Mouse (Mus musculus): Measurements from ENCODE around the gene Tacr2. TPM values are rescaled to one million over a fixed set of nuclear protein-coding genes. Genes with fewer than 3 reads are reported as not detected.
A peak's percentile ranks its signal among the peaks of the same experiment; 100 is the strongest.

Tacr2 gene
- polyA plus RNA-seq, 1 experiment from 2014 or later, result not detected

DNA sequence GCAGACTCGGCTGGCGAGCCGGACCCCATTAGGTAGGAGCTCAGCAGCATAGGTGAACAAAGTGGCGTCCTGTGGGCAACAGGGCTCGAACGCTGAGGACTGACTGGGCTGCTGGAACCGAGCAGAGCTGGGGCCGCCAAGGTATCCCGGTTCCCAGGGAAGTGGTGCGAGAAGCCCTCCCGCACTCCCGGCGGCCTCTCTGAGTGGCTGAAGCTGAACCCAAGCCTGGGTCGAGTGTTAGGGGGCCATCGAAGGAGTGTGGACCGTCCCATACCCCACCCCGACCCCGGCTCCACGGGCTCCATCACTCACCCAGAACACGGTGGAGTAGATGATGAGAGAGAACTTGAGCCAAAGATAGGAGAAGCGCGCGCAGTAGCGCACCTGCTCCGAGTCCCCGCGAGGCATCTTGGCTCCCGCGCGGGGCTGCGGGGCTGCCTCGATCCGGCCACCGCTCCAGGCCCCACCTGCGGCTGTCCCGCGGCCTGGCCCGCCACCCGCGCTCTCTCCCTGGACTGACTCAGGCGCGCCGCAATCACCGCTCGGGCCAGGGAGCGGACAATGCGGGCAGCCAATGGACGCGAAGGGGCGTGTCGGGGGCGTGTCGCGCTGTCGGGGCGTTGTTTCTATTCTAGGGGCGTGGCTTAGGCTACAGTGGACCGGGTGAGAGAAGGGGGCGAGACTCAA is 21.4 kb upstream of the Tacr2 start, which contains the start of gene Tspan15:
Gene Tspan15 (minus strand): TSS at position 544 of the 687 bp plus-strand sequence.
- peak within 1 kb of the TSS; percentile 56 for H3K4me3 ChIP-seq (ENCODE audit: low read depth, low read length)
- no peak within 1 kb of the TSS for H3K27ac ChIP-seq (ENCODE audit: low read depth, low read length)
- DNase-seq (ENCODE audit: low spot score) (peak; percentile 97), ATAC-seq (ENCODE audit: low FRiP score) (peak; percentile 96)
- H3K9me3 ChIP-seq (ENCODE audit: control insufficient read depth, low read length), result no peaks in the 10 kb centered on the region
- no peaks in the 10 kb centered on the region for H3K4me1 ChIP-seq (replicated peaks; ENCODE audit: control insufficient read depth, insufficient read depth, low read length)
- H3K36me3 ChIP-seq (ENCODE audit: control insufficient read depth, insufficient read depth, low read length), result no peaks in the 10 kb centered on the region
- no peaks in the 10 kb centered on the region for H3K27me3 ChIP-seq (ENCODE audit: control insufficient read depth, insufficient read depth, low read length)
- peak within 1 kb of the TSS; percentile 58 for H3K9ac ChIP-seq (ENCODE audit: low read depth, low read length)
- peak within 1 kb of the TSS; percentile 98 for H3K4me2 ChIP-seq (replicated peaks; ENCODE audit: low read depth, low read length)
- under 1% methylated on average over 57 of the region's 59 CpGs for WGBS

DNA sequence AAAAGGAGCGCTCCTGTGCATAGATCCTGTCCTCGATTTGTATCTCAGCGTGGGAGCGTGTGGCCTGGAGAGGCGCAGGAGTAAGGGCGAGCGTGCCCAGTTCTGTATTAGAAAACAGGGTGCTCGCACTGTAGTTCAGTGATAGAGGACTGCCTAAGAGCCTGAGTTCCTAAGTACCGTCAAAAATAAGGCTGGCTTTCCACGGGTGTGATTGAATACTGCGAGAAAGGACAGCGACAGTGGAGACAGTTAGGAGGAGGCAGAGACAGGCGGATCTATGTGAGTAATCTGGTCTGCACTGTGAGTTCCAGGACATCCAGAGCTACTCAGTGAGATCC is 20.9 kb upstream of the Tacr2 start:
- DNase-seq (ENCODE audit: low spot score), result no peak
- no peaks in the 10 kb centered on the region for H3K4me1 ChIP-seq (replicated peaks; ENCODE audit: control insufficient read depth, insufficient read depth, low read length)
- H3K36me3 ChIP-seq (ENCODE audit: control insufficient read depth, insufficient read depth, low read length), result no peaks in the 10 kb centered on the region
- H3K9ac ChIP-seq (ENCODE audit: low read depth, low read length), result peak overlapping the region; percentile 31; the same call in 1 of the 2 replicates
- H3K9me3 ChIP-seq (ENCODE audit: control insufficient read depth, low read length), result no peaks in the 10 kb centered on the region
- H3K27me3 ChIP-seq (ENCODE audit: control insufficient read depth, insufficient read depth, low read length), result no peaks in the 10 kb centered on the region
- H3K4me3 ChIP-seq (ENCODE audit: low read depth, low read length), result peak overlapping the region; percentile 56
- peak overlapping the region; percentile 98 for H3K4me2 ChIP-seq (replicated peaks; ENCODE audit: low read depth, low read length)
- ATAC-seq (ENCODE audit: low FRiP score), result no peak
- no peak overlapping the region for H3K27ac ChIP-seq (ENCODE audit: low read depth, low read length)
- 4% methylated on average over 13 of the region's 13 CpGs for WGBS

DNA sequence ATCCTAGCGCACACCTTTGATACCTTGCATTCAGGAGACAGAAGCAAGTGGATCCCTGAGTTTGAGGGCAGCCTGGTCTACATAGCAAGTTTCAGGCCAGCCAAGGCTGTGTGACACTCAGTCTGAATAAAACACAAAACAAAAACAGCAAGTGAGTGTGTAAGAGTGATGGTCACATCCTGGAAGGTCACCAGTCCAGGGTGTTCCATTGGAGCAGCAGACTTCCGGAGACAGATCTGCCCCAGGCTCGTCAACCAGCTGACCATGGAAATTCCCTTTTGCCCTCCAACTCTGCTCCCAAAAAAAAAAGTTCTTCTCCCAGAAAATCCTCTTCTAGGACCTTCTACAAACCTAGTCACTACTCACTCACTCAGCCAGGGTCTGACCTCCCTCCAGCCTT is 20.4 kb upstream of the Tacr2 start:
- ATAC-seq (ENCODE audit: low FRiP score), result no peak
- Histone ChIP-seq H3K27ac (ENCODE audit: low read depth, low read length) (no peak overlapping the region), H3K4me2 (replicated peaks; ENCODE audit: low read depth, low read length) (no peak overlapping the region), H3K36me3 (ENCODE audit: control insufficient read depth, insufficient read depth, low read length) (no peaks in the 10 kb centered on the region), H3K9me3 (ENCODE audit: control insufficient read depth, low read length) (no peaks in the 10 kb centered on the region), H3K27me3 (ENCODE audit: control insufficient read depth, insufficient read depth, low read length) (no peaks in the 10 kb centered on the region), H3K4me3 (ENCODE audit: low read depth, low read length) (no peak overlapping the region), H3K9ac (ENCODE audit: low read depth, low read length) (no peak overlapping the region), H3K4me1 (replicated peaks; ENCODE audit: control insufficient read depth, insufficient read depth, low read length) (no peaks in the 10 kb centered on the region)
- no peak for DNase-seq (ENCODE audit: low spot score)
- 76% methylated on average over 3 of the region's 3 CpGs for WGBS

DNA sequence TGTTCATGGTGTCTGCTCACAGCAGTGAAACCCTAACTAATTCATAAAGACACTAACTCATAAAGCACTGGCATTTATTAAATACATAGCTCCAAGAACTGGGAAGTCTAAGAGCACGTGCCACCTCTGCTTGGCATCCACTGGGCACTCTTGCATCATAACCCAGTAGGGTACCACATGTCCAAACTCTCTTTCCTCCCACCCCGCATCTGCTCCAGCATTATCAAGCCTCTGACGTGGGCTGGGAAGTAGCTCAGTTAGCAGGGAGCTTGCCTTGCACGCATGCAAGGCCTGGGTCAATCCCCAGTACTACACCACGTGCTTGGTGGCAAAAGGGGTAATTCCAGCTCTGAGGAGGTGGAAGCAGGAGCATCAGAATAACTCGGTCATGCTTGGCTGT is 16.1 kb upstream of the Tacr2 start:
- H3K9me3 ChIP-seq (ENCODE audit: control insufficient read depth, low read length), result no peaks in the 10 kb centered on the region
- no peaks in the 10 kb centered on the region for H3K36me3 ChIP-seq (ENCODE audit: control insufficient read depth, insufficient read depth, low read length)
- WGBS, result 82% methylated on average over 6 of the region's 6 CpGs
- no peak overlapping the region for H3K4me2 ChIP-seq (replicated peaks; ENCODE audit: low read depth, low read length)
- no peak overlapping the region for H3K27ac ChIP-seq (ENCODE audit: low read depth, low read length)
- no peak overlapping the region for H3K9ac ChIP-seq (ENCODE audit: low read depth, low read length)
- H3K4me3 ChIP-seq (ENCODE audit: low read depth, low read length), result no peak overlapping the region
- no peak for DNase-seq (ENCODE audit: low spot score)
- ATAC-seq (ENCODE audit: low FRiP score), result no peak
- H3K27me3 ChIP-seq (ENCODE audit: control insufficient read depth, insufficient read depth, low read length), result no peaks in the 10 kb centered on the region
- H3K4me1 ChIP-seq (replicated peaks; ENCODE audit: control insufficient read depth, insufficient read depth, low read length), result no peaks in the 10 kb centered on the region

DNA sequence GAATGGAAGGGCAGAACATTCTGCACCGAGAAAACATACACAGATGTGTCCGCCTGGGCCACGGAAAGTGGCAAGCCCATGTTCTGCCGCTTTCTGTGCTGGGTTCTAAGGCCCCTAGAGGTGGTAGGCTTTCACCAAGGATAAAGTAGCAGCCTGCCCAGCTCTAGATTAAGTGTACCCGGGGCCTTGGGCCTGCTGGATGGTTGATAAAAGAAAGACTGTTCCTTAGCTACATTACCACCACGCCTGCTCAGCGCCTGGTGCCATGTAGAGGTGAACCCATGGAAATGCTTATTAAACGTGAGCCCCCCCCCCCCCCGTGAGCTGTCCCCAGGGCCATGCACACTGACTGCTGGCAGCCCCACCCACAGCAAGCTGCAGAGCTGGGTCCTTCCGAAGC is 15.0 kb upstream of the Tacr2 start:
- Histone ChIP-seq H3K9me3 (ENCODE audit: control insufficient read depth, low read length) (no peaks in the 10 kb centered on the region), H3K4me1 (replicated peaks; ENCODE audit: control insufficient read depth, insufficient read depth, low read length) (no peaks in the 10 kb centered on the region), H3K4me2 (replicated peaks; ENCODE audit: low read depth, low read length) (no peak overlapping the region), H3K27ac (ENCODE audit: low read depth, low read length) (no peak overlapping the region), H3K27me3 (ENCODE audit: control insufficient read depth, insufficient read depth, low read length) (no peaks in the 10 kb centered on the region), H3K9ac (ENCODE audit: low read depth, low read length) (no peak overlapping the region), H3K36me3 (ENCODE audit: control insufficient read depth, insufficient read depth, low read length) (no peaks in the 10 kb centered on the region), H3K4me3 (ENCODE audit: low read depth, low read length) (no peak overlapping the region)
- DNase-seq (ENCODE audit: low spot score) (no peak), ATAC-seq (ENCODE audit: low FRiP score) (no peak)
- 88% methylated on average over 10 of the region's 10 CpGs for WGBS

- Histone ChIP-seq H3K4me2 (replicated peaks; ENCODE audit: low read depth, low read length) (no peak overlapping the region), H3K36me3 (ENCODE audit: control insufficient read depth, insufficient read depth, low read length) (no peaks in the 10 kb centered on the region), H3K27me3 (ENCODE audit: control insufficient read depth, insufficient read depth, low read length) (no peaks in the 10 kb centered on the region), H3K4me1 (replicated peaks; ENCODE audit: control insufficient read depth, insufficient read depth, low read length) (no peaks in the 10 kb centered on the region), H3K9me3 (ENCODE audit: control insufficient read depth, low read length) (no peaks in the 10 kb centered on the region), H3K9ac (ENCODE audit: low read depth, low read length) (no peak overlapping the region), H3K27ac (ENCODE audit: low read depth, low read length) (no peak overlapping the region), H3K4me3 (ENCODE audit: low read depth, low read length) (no peak overlapping the region)
- DNase-seq (ENCODE audit: low spot score) (no peak), ATAC-seq (ENCODE audit: low FRiP score) (no peak)
- 98% methylated on average over 3 of the region's 3 CpGs for WGBS
Observed at GRCm38 (mm10) chr10:62238688-62239087, 13.6 kb upstream of the Tacr2 start.

DNA sequence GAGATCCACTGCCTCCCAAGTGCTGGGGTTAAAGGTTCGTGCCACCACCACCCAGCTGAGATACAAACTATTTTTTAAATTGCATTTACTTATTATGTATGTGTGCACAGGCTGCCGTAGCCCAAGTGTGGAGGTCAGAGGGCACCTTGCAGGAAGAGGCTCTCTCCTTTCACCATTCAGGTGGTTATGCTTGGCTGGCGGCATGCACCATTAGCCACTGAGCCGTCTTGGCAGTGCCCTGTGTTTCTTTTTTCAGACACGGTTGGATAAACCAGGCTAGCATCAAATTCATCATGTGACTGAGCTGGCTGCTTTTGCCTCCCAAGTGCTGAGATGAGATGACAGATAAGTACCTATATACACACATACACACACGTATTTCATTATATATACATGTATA is 13.0 kb upstream of the Tacr2 start:
- Histone ChIP-seq H3K36me3 (ENCODE audit: control insufficient read depth, insufficient read depth, low read length) (no peaks in the 10 kb centered on the region), H3K9me3 (ENCODE audit: control insufficient read depth, low read length) (no peaks in the 10 kb centered on the region), H3K9ac (ENCODE audit: low read depth, low read length) (no peak overlapping the region), H3K4me3 (ENCODE audit: low read depth, low read length) (no peak overlapping the region), H3K27ac (ENCODE audit: low read depth, low read length) (no peak overlapping the region), H3K27me3 (ENCODE audit: control insufficient read depth, insufficient read depth, low read length) (no peaks in the 10 kb centered on the region), H3K4me1 (replicated peaks; ENCODE audit: control insufficient read depth, insufficient read depth, low read length) (no peaks in the 10 kb centered on the region), H3K4me2 (replicated peaks; ENCODE audit: low read depth, low read length) (no peak overlapping the region)
- DNase-seq (ENCODE audit: low spot score) (no peak), ATAC-seq (ENCODE audit: low FRiP score) (no peak)
- WGBS, result 53% methylated on average over 6 of the region's 6 CpGs

DNA sequence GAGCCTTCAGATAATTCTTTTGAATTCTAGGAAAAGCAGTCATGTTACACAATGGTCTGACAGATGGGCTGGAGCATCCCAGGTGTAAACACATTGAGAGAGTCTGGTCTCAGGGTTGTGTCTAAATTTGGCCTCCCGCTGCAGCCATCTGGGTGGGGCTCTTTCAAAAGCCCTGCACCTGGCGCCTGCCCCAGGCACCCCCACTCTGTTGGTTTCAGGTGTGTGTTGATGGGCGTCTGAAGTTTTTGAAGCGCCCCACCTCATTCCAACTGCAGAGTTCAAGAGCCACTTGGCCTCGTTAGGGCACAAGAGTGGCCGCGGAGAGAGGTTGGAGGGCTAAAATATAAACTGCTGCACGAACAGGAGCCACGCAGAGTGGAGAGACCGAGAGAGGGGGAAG is 9.9 kb upstream of the Tacr2 start:
- no peak overlapping the region for H3K4me2 ChIP-seq (replicated peaks; ENCODE audit: low read depth, low read length)
- DNase-seq (ENCODE audit: low spot score) (no peak), ATAC-seq (ENCODE audit: low FRiP score) (no peak)
- no peaks in the 10 kb centered on the region for H3K36me3 ChIP-seq (ENCODE audit: control insufficient read depth, insufficient read depth, low read length)
- no peak overlapping the region for H3K9ac ChIP-seq (ENCODE audit: low read depth, low read length)
- no peaks in the 10 kb centered on the region for H3K27me3 ChIP-seq (ENCODE audit: control insufficient read depth, insufficient read depth, low read length)
- no peaks in the 10 kb centered on the region for H3K4me1 ChIP-seq (replicated peaks; ENCODE audit: control insufficient read depth, insufficient read depth, low read length)
- WGBS, result 82% methylated on average over 10 of the region's 10 CpGs
- no peak overlapping the region for H3K27ac ChIP-seq (ENCODE audit: low read depth, low read length)
- H3K4me3 ChIP-seq (ENCODE audit: low read depth, low read length), result no peak overlapping the region
- H3K9me3 ChIP-seq (ENCODE audit: control insufficient read depth, low read length), result no peaks in the 10 kb centered on the region

- ATAC-seq (ENCODE audit: low FRiP score), result no peak
Observed at GRCm38 (mm10) chr10:62242896-62243295, 9.3 kb upstream of the Tacr2 start.

More at GRCm38 (mm10) chr10:62242896-62243295, 9.3 kb upstream of the Tacr2 start:
- WGBS, result 60% methylated on average over 13 of the region's 13 CpGs
- Histone ChIP-seq H3K9ac (ENCODE audit: low read depth, low read length) (no peak overlapping the region), H3K27ac (ENCODE audit: low read depth, low read length) (no peak overlapping the region), H3K36me3 (ENCODE audit: control insufficient read depth, insufficient read depth, low read length) (no peaks in the 10 kb centered on the region), H3K4me3 (ENCODE audit: low read depth, low read length) (no peak overlapping the region), H3K4me1 (replicated peaks; ENCODE audit: control insufficient read depth, insufficient read depth, low read length) (no peaks in the 10 kb centered on the region), H3K4me2 (replicated peaks; ENCODE audit: low read depth, low read length) (no peak overlapping the region), H3K27me3 (ENCODE audit: control insufficient read depth, insufficient read depth, low read length) (no peaks in the 10 kb centered on the region), H3K9me3 (ENCODE audit: control insufficient read depth, low read length) (no peaks in the 10 kb centered on the region)
- peak; percentile 61 for DNase-seq (ENCODE audit: low spot score)

Measured in hindbrain, embryonic 11.5 days (tissue).